Mouse (Mus musculus) heart, postnatal 14 days (tissue): ENCODE measurements at regions not wholly inside any gene's neighbourhood (a gene's known extent, or its start where the extent isn't known, plus 50 kb on each side); places are given as distances from the start of the nearest gene placed in this dataset.

Experiments used
- DNase-seq, 2 experiments: peaks; one replicate each; pipeline ENCODE4 v3.0.0; 2021 to 2022
- intact Hi-C: fragments of 180-260 bp; cut with DNase I; formaldehyde crosslinking; loops from one replicate; pipeline ENCODE4 v1.15.1; 2025

- intact Hi-C loops = no loop called here
- DNase-seq = no peak
Measured at GRCm38 (mm10) chr16:5688322-5688721, 196.8 kb upstream of the Rbfox1 start.

GRCm38 (mm10) chr16:5673372-5673960, 211.7 kb upstream of the Rbfox1 start:
- peak in 1 of 2 experiments; percentile 1 for DNase-seq
- intact Hi-C loops = no loop called here

GRCm38 (mm10) chr16:5672871-5673270, 212.3 kb upstream of the Rbfox1 start:
- peak in 1 of 2 experiments; percentile 6 for DNase-seq
- intact Hi-C loops = no loop called here

GRCm38 (mm10) chr16:5668403-5668967, 216.7 kb upstream of the Rbfox1 start:
- intact Hi-C loops = no loop called here
- DNase-seq = no peak

- no peak for DNase-seq
- intact Hi-C loops = no loop called here
Measured at GRCm38 (mm10) chr16:5661918-5662317, 223.2 kb upstream of the Rbfox1 start.

GRCm38 (mm10) chr16:5651551-5651950, 233.6 kb upstream of the Rbfox1 start:
- DNase-seq = no peak
- intact Hi-C loops = no loop called here

GRCm38 (mm10) chr16:5651002-5651401, 234.2 kb upstream of the Rbfox1 start:
- DNase-seq = no peak
- intact Hi-C loops = no loop called here

GRCm38 (mm10) chr16:5639956-5640355, 245.2 kb upstream of the Rbfox1 start:
- intact Hi-C loops = no loop called here
- DNase-seq = no peak

- intact Hi-C loops = no loop called here
- no peak for DNase-seq
Measured at GRCm38 (mm10) chr16:5629996-5630395, 255.2 kb upstream of the Rbfox1 start.

GRCm38 (mm10) chr16:5627910-5628309, 257.2 kb upstream of the Rbfox1 start:
- no peak for DNase-seq
- intact Hi-C loops = no loop called here

- no peak for DNase-seq
- intact Hi-C loops = no loop called here
Measured at GRCm38 (mm10) chr16:5627117-5627909, 257.8 kb upstream of the Rbfox1 start.

GRCm38 (mm10) chr16:5625159-5625558, 260.0 kb upstream of the Rbfox1 start:
- DNase-seq = no peak
- intact Hi-C loops = no loop called here

- intact Hi-C loops = no loop called here
- no peak for DNase-seq
Measured at GRCm38 (mm10) chr16:5620566-5620965, 264.6 kb upstream of the Rbfox1 start.

- intact Hi-C loops = no loop called here
- DNase-seq = no peak
Measured at GRCm38 (mm10) chr16:5616356-5616755, 268.8 kb upstream of the Rbfox1 start.

- intact Hi-C loops = no loop called here
- no peak for DNase-seq
Measured at GRCm38 (mm10) chr16:5595359-5595758, 289.8 kb upstream of the Rbfox1 start.

- intact Hi-C loops = no loop called here
- DNase-seq = no peak
Measured at GRCm38 (mm10) chr16:5578333-5578732, 306.8 kb upstream of the Rbfox1 start.

GRCm38 (mm10) chr16:5572780-5573179, 312.4 kb upstream of the Rbfox1 start:
- no peak for DNase-seq
- intact Hi-C loops = no loop called here

- DNase-seq = no peak
- intact Hi-C loops = no loop called here
Measured at GRCm38 (mm10) chr16:5570619-5571018, 314.5 kb upstream of the Rbfox1 start.

- intact Hi-C loops = no loop called here
- DNase-seq = no peak
Measured at GRCm38 (mm10) chr16:5569101-5569500, 313.3 kb upstream of the Eef2kmt start.

GRCm38 (mm10) chr16:5549026-5549425, 293.2 kb upstream of the Eef2kmt start:
- intact Hi-C loops = no loop called here
- no peak for DNase-seq

- DNase-seq = no peak
- intact Hi-C loops = no loop called here
Measured at GRCm38 (mm10) chr16:5548602-5549001, 292.8 kb upstream of the Eef2kmt start.

- intact Hi-C loops = no loop called here
- DNase-seq = no peak
Measured at GRCm38 (mm10) chr16:5546808-5547207, 291.0 kb upstream of the Eef2kmt start.
